Mouse (Mus musculus): ENCODE measurements around the gene Atp6v0e2. TPM values are rescaled to one million over a fixed set of nuclear protein-coding genes. Genes with fewer than 3 reads are reported as not detected.
A peak's percentile ranks its signal among the peaks of the same experiment; 100 is the strongest.

The Atp6v0e2 gene
- total and polyA plus RNA-seq, 3 experiments: 70.7 to 183 (median 78.4) TPM

DNA sequence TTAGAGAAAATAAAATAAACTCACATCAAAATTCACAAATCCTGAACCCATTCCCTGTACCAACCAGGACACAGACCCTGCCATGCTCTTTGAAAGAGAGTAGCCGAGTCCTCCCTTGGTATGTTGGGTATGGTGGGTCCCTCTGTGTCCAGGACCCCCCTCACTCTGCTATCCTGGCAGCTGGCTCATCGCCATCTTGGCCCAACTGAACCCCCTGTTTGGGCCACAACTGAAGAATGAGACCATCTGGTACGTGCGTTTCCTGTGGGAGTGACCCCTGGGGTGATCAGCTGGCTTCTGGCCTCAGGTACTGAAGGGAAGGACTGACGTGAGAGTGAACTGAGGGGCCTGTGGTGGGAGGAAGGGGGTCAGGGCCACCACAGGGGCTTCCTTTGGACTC lies 2.4 kb downstream of the Atp6v0e2 start:
- no peak for DNase-seq

DNA sequence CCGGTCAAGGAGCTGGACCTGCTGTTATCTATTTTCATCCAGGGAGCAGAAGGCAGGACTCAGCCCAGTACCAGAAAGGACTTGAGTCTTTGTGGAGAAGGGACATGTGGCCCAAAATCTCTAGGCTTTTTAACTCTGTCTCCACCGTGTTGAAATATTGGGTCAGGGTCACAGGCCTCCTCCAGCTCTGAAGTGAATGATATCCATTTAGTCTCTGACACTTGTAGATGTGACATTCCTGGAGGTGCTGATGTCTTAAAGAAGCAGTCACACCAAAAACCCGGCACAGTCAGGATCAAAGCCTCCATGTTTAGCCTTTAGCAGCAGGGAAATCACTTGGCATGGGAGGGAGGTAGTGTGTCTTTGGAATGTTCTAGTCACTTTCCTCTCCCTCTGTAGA lies 3.3 kb downstream of the Atp6v0e2 start:
- no peak for DNase-seq

DNA sequence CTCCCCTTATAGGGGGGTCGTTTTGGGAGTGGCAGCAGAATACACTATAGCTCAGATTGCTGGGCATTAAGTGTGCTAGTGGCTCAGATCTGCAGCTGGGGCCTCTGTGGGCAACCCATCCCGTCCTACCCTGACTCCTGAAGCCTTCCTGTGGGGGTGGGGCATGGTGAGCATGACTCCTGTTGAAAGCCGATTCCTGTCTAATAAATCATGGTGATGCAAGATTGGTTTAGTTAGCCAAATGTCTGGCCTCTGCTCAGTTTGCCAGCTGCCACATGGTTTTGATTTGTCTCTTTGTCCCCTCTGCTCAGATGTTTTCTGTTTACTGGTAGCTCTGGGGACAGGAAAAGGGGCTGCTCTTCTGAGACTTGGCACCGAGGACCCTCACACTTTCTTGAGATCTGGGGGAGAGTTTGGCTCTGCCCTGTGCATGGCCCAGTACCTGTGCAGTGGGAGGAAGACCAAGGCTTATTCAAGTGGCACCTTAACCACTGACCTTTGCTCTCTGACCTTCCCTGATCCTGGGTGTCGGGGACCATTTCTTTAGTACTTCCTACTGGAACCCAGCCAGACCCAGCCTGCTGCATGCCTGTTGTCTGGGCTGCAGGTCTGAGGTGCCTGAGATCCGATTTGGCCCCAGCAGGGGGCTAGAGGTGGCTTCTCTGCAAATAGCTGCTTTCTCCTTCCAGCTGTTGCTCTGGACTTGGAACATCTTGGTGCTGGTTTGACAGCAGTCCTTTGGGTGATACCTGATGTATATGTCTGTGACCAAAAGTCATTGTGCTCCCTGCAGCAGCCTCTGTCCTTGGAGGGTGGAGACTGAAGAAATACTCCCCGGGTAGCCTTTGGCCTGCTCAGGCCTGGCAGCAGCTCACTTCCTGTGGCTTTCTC lies 4.4 kb downstream of the Atp6v0e2 start:
- peak; percentile 90 for DNase-seq

GRCm38 (mm10) chr6:48542631-48543030 lies 5.2 kb downstream of the Atp6v0e2 start:
- no peak for DNase-seq

- DNase-seq: no peak
These were observed 7.8 kb downstream of the Atp6v0e2 start for GRCm38 (mm10) chr6:48545251-48545650.

GRCm38 (mm10) chr6:48546271-48546670 lies 8.9 kb downstream of the Atp6v0e2 start:
- no peak for DNase-seq

- DNase-seq: no peak
These were observed 9.4 kb downstream of the Atp6v0e2 start for GRCm38 (mm10) chr6:48546858-48547257.

- no peak for DNase-seq
These were observed 10.9 kb downstream of the Atp6v0e2 start for GRCm38 (mm10) chr6:48548314-48548713.

DNA sequence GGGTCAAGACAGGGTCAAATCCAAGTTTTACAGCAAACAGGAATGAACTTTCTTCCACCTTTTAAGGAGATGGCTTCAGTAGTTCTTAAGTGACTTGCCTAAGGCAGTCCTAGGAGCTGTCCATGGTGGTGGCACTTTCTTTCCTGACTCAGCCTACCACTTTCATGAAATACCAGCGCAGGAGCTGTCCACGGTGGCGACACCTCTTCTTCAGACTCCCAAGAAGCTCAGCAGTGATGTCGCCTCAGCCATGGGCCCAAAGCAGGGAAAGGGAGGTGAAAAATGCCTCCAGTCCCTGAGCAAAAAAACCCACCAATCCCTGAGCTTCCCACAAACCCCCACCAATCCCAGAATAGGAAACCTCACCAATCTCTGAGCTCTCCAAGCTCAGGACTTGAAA lies 15.5 kb downstream of the Atp6v0e2 start:
- no peak for DNase-seq

- DNase-seq: no peak
These were observed 16.4 kb downstream of the Atp6v0e2 start for GRCm38 (mm10) chr6:48553819-48554218.

GRCm38 (mm10) chr6:48554280-48555103 lies 17.1 kb downstream of the Atp6v0e2 start, which contains the start of gene Lrrc61:
Gene Lrrc61, plus strand, starts transcription at chr6:48554796.
- peak; percentile 97 for DNase-seq

- DNase-seq: peak; percentile 66
These were observed 17.9 kb downstream of the Atp6v0e2 start for GRCm38 (mm10) chr6:48555104-48555890.

GRCm38 (mm10) chr6:48555956-48556355 lies 18.5 kb downstream of the Atp6v0e2 start:
- no peak for DNase-seq

- no peak for DNase-seq
These were observed 28.4 kb downstream of the Atp6v0e2 start for GRCm38 (mm10) chr6:48565693-48566310.

GRCm38 (mm10) chr6:48566312-48566711 lies 28.9 kb downstream of the Atp6v0e2 start:
- peak; percentile 76 for DNase-seq

GRCm38 (mm10) chr6:48568036-48568984 lies 30.9 kb downstream of the Atp6v0e2 start:
- peak; percentile 84 for DNase-seq

DNA sequence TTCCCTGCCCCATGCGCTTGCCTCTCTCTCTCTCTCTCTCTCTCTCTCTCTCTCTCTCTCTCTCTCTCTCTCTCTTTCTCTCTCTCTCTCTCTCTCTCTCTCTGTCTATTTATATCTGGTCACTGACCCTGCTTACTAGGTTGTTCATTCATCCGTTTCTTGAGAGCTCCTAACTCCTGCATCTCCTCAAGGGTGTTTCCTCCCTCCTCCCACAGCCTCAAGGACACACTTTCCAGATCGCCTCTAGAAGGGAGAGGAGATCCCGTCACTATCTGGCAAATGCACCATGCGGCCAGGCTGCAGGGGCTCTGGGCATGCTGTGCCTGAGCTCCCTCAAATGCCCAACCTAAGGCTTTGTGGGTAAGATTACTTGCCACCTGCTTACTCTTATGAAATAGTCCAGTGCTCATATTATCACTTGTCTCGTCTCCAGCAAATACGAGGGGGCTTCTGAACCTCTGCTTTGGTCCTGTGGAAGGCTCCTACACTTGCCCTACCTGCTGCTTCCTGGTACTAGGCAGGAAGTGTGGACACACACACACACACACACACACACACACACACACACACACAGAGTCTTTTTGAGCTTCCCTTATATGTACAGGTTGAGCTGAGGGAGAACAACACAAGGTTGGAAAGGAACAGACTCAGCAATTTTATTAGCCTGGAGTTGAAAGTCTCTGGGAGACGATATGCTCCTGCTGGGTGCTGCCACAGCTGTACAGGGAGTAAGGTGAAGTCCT lies 31.8 kb downstream of the Atp6v0e2 start:
- no peak for DNase-seq

DNA sequence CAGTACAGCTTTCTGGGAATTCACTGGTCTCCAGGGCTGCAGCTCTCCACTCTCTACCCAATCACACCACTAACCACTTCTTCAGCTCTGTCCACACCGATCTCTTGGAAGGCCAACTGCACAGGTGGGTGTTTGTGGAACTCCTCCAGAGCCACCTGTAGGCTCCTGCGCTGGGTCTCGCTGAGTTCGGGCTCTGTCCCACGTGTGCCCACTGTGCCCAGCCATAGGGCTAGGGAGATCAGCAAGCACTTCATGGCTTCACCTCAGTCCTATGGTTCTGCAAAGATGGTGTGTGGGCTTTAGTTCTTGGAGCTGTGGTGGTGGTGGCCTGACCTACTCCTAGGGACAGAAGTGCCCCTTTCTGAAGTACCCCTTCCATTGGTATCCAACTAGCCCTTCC lies 34.6 kb downstream of the Atp6v0e2 start:
- DNase-seq: no peak

- DNase-seq: peak; percentile 41
These were observed 35.2 kb downstream of the Atp6v0e2 start, which contains the start of gene Rarres2 for GRCm38 (mm10) chr6:48572572-48573061. Gene Rarres2, minus strand, starts transcription at chr6:48572789.
